Mouse (Mus musculus) olfactory bulb, adult 2 months (tissue): Measurements from ENCODE around the gene Wfdc10. TPM values are rescaled to one million over a fixed set of nuclear protein-coding genes. Genes with fewer than 3 reads are reported as not detected.

Experiments used
- H3K27ac ChIP-seq: fragments of 200-500 bp; 2 replicates; pipeline ENCODE4 v1.5.1; 2012; ENCODE audit warnings: low read depth, low read length; ENCODE audit not compliant: insufficient read depth
- H3K4me1 ChIP-seq: fragments of 200-500 bp; 2 replicates; pipeline ENCODE4 v1.6.1; 2012; ENCODE audit warnings: low read length; ENCODE audit not compliant: control insufficient read depth, insufficient read depth
- H3K4me3 ChIP-seq: fragments of 200-500 bp; 2 replicates; pipeline ENCODE4 v1.5.1; 2012; ENCODE audit warnings: mild to moderate bottlenecking, low read depth, low read length, moderate library complexity; ENCODE audit not compliant: insufficient read depth
- CTCF ChIP-seq: fragments of 200-500 bp; IDR thresholded peaks from 2 replicates; pipeline ENCODE4 v1.5.1; 2012; ENCODE audit warnings: low read depth, mild to moderate bottlenecking, low read length, moderate library complexity; ENCODE audit not compliant: insufficient read depth
- POLR2A ChIP-seq: fragments of 200-500 bp; IDR thresholded peaks from 2 replicates; pipeline ENCODE4 v1.6.1; 2012; ENCODE audit warnings: mild to moderate bottlenecking, low read depth, low read length, moderate library complexity; ENCODE audit not compliant: insufficient read depth
- WGBS: fragments of 180-500 bp; shearing (Covaris S2); methylation state at CpG from one replicate; pipeline ENCODE4 v1.1.7; 2018; 5-methylcytosine and 5-hydroxymethylcytosine counted together
- polyA plus RNA-seq: library from polyadenylated mRNA; stranded (reverse); fragments of >200 nt; gene quantifications from 2 replicates; pipeline ENCODE4 v1.2.4, GENCODE M21; 2012; ENCODE audit warnings: low replicate concordance; ENCODE audit not compliant: missing spikeins, insufficient read depth, insufficient read length

Wfdc10 gene
- polyA plus RNA-seq, 1 experiment, result not detected

GRCm38 (mm10) chr2:164678848-164679625 lies 23.2 kb downstream of the Wfdc10 start:
- Histone ChIP-seq H3K4me1 (peaks cover 5% of the 10 kb centered on the region; the same call in 1 of the 2 replicates), H3K27ac (no peak overlapping the region), H3K4me3 (peak overlapping the region; percentile 16; the same call in 1 of the 2 replicates)
- WGBS, result 18% methylated on average over 19 of the region's 19 CpGs
- peak; percentile 50; the same call in 1 of the 2 replicates for TF ChIP-seq CTCF
- no peak for TF ChIP-seq POLR2A

- TF ChIP-seq POLR2A (no peak), CTCF (no peak)
- Histone ChIP-seq H3K27ac (no peak overlapping the region), H3K4me1 (peaks cover 5% of the 10 kb centered on the region; the same call in 1 of the 2 replicates), H3K4me3 (no peak overlapping the region)
- 81% methylated on average over 3 of the region's 3 CpGs for WGBS
Observed at GRCm38 (mm10) chr2:164679906-164680305, 24.1 kb downstream of the Wfdc10 start.

- no peak for TF ChIP-seq POLR2A
- TF ChIP-seq CTCF, result no peak
- WGBS, result 79% methylated on average over 3 of the region's 3 CpGs
- Histone ChIP-seq H3K4me1 (no peaks in the 10 kb centered on the region), H3K4me3 (no peak within 1 kb of the TSS), H3K27ac (no peak within 1 kb of the TSS)
Observed at GRCm38 (mm10) chr2:164684807-164685206, 29.0 kb downstream of the Wfdc10 start, which contains the start of gene Wfdc13. Gene Wfdc13, plus strand, starts transcription at chr2:164685107.

- TF ChIP-seq CTCF, result no peak
- no peak for TF ChIP-seq POLR2A
- no peaks in the 10 kb centered on the region for H3K4me1 ChIP-seq
- 69% methylated on average over 4 of the region's 4 CpGs for WGBS
- no peak within 1 kb of the TSS for H3K4me3 ChIP-seq
- no peak within 1 kb of the TSS for H3K27ac ChIP-seq
Observed at GRCm38 (mm10) chr2:164698201-164698600, 42.4 kb downstream of the Wfdc10 start, which contains the start of gene Spint4. Gene Spint4, plus strand, starts transcription at chr2:164698501.

GRCm38 (mm10) chr2:164700959-164701358 lies 45.1 kb downstream of the Wfdc10 start:
- Histone ChIP-seq H3K4me3 (no peak overlapping the region), H3K4me1 (no peaks in the 10 kb centered on the region), H3K27ac (no peak overlapping the region)
- WGBS, result 82% methylated on average over 5 of the region's 5 CpGs
- TF ChIP-seq POLR2A, result no peak

- no peak for TF ChIP-seq POLR2A
- no peak for TF ChIP-seq CTCF
- H3K4me1 ChIP-seq, result no peaks in the 10 kb centered on the region
- H3K4me3 ChIP-seq, result no peak overlapping the region
- WGBS, result 71% methylated on average over 5 of the region's 5 CpGs
- H3K27ac ChIP-seq, result no peak overlapping the region
Observed at GRCm38 (mm10) chr2:164701761-164702160, 45.9 kb downstream of the Wfdc10 start.

GRCm38 (mm10) chr2:164704235-164704634 lies 48.4 kb downstream of the Wfdc10 start:
- WGBS, result 83% methylated on average over 5 of the region's 5 CpGs
- no peak for TF ChIP-seq POLR2A
- TF ChIP-seq CTCF, result no peak
- no peak overlapping the region for H3K4me3 ChIP-seq
- H3K27ac ChIP-seq, result no peak overlapping the region
- H3K4me1 ChIP-seq, result no peaks in the 10 kb centered on the region

- Histone ChIP-seq H3K4me3 (no peak overlapping the region), H3K27ac (no peak overlapping the region), H3K4me1 (no peaks in the 10 kb centered on the region)
- no peak for TF ChIP-seq POLR2A
- no peak for TF ChIP-seq CTCF
- WGBS, result 92% methylated on average over 6 of the region's 6 CpGs
Observed at GRCm38 (mm10) chr2:164705328-164705727, 49.5 kb downstream of the Wfdc10 start.

GRCm38 (mm10) chr2:164705991-164706390 lies 50.1 kb downstream of the Wfdc10 start:
- WGBS, result 92% methylated on average over 14 of the region's 14 CpGs
- H3K4me1 ChIP-seq, result no peaks in the 10 kb centered on the region
- no peak for TF ChIP-seq CTCF
- no peak for TF ChIP-seq POLR2A
- no peak overlapping the region for H3K4me3 ChIP-seq
- no peak overlapping the region for H3K27ac ChIP-seq

Other genes with a start within 250 kb of the Wfdc10 start
- gene Sdc4, start 212.2 kb upstream of the Wfdc10 start, polyA plus RNA-seq, result 124 TPM in 1 of 2 replicates, not detected in the other
- not detected in 2 replicates for gene Sys1, start 199.1 kb upstream of the Wfdc10 start, polyA plus RNA-seq
- gene Gm20458, start 195.1 kb upstream of the Wfdc10 start, polyA plus RNA-seq, result not detected in 2 replicates
- not detected in 2 replicates for gene Trp53tg5, start 182.3 kb upstream of the Wfdc10 start, polyA plus RNA-seq
- 84.6 TPM in 1 of 2 replicates, not detected in the other for gene Dbndd2, start 169.9 kb upstream of the Wfdc10 start, polyA plus RNA-seq
- gene Pigt, start 158.5 kb upstream of the Wfdc10 start, polyA plus RNA-seq, result not detected in 2 replicates
- not detected in 2 replicates for gene Wfdc2, start 93.6 kb upstream of the Wfdc10 start, polyA plus RNA-seq
- not detected in 2 replicates for gene Spint3, start 82.6 kb upstream of the Wfdc10 start, polyA plus RNA-seq
- gene Wfdc6a, start 70.6 kb upstream of the Wfdc10 start, polyA plus RNA-seq, result not detected in 2 replicates
- not detected in 2 replicates for gene Eppin, start 62.5 kb upstream of the Wfdc10 start, polyA plus RNA-seq
- not detected in 2 replicates for gene Wfdc6b, start 42.5 kb upstream of the Wfdc10 start, polyA plus RNA-seq
- gene Wfdc8, start 42.4 kb upstream of the Wfdc10 start, polyA plus RNA-seq, result not detected in 2 replicates
- not detected in 2 replicates for gene Wfdc16, start 17.2 kb upstream of the Wfdc10 start, polyA plus RNA-seq
- not detected in 2 replicates for gene Wfdc9, start 537 bp downstream of the Wfdc10 start, polyA plus RNA-seq
- gene Wfdc11, start 18.0 kb downstream of the Wfdc10 start, polyA plus RNA-seq, result not detected in 2 replicates
- not detected in 2 replicates for gene Wfdc13, start 29.1 kb downstream of the Wfdc10 start, polyA plus RNA-seq
- gene Spint4, start 42.5 kb downstream of the Wfdc10 start, polyA plus RNA-seq, result not detected in 2 replicates
- gene Spint5, start 59.3 kb downstream of the Wfdc10 start, polyA plus RNA-seq, result not detected in 2 replicates
- not detected in 2 replicates for gene Wfdc3, start 89.9 kb downstream of the Wfdc10 start, polyA plus RNA-seq
- gene Dnttip1, start 89.9 kb downstream of the Wfdc10 start, polyA plus RNA-seq, result not detected in 2 replicates
- gene Ube2c, start 113.9 kb downstream of the Wfdc10 start, polyA plus RNA-seq, result not detected in 2 replicates
- gene Tnnc2, start 123.9 kb downstream of the Wfdc10 start, polyA plus RNA-seq, result not detected in 2 replicates
- not detected in 2 replicates for gene Snx21, start 129.8 kb downstream of the Wfdc10 start, polyA plus RNA-seq
- gene Acot8, start 148.8 kb downstream of the Wfdc10 start, polyA plus RNA-seq, result not detected in 2 replicates
- gene Zswim3, start 149.1 kb downstream of the Wfdc10 start, polyA plus RNA-seq, result not detected in 2 replicates
- gene Zswim1, start 166.6 kb downstream of the Wfdc10 start, polyA plus RNA-seq, result not detected in 2 replicates
- gene Spata25, start 172.5 kb downstream of the Wfdc10 start, polyA plus RNA-seq, result not detected in 2 replicates
- not detected in 2 replicates for gene Ctsa, start 176.8 kb downstream of the Wfdc10 start, polyA plus RNA-seq
- gene Neurl2, start 177.4 kb downstream of the Wfdc10 start, polyA plus RNA-seq, result not detected in 2 replicates
- not detected in 2 replicates for gene Pltp, start 201.7 kb downstream of the Wfdc10 start, polyA plus RNA-seq
- not detected in 2 replicates for gene Pcif1, start 223.3 kb downstream of the Wfdc10 start, polyA plus RNA-seq